Mouse (Mus musculus) ES-Bruce4 (cell line): ENCODE measurements around the gene Erich6. TPM values are rescaled to one million over a fixed set of nuclear protein-coding genes. Genes with fewer than 3 reads are reported as not detected.

ENCODE experiments used
- H3K27ac ChIP-seq: 2 replicates; pipeline ENCODE4 v1.5.1; 2012; ENCODE audit warnings: low read length, inconsistent platforms; ENCODE audit not compliant: insufficient read depth
- H3K27me3 ChIP-seq: 2 replicates; pipeline ENCODE4 v1.6.1; 2012; ENCODE audit warnings: mild to moderate bottlenecking, low read length, inconsistent platforms; ENCODE audit not compliant: control insufficient read depth, poor library complexity, insufficient read depth, severe bottlenecking
- H3K36me3 ChIP-seq: 2 replicates; pipeline ENCODE4 v1.6.1; 2012; ENCODE audit warnings: inconsistent platforms, mild to moderate bottlenecking, low read length, moderate library complexity; ENCODE audit not compliant: control insufficient read depth, poor library complexity, insufficient read depth, severe bottlenecking
- H3K4me1 ChIP-seq: one replicate; pipeline ENCODE4 v1.8.1; 2011; ENCODE audit warnings: low read length; ENCODE audit not compliant: control insufficient read depth, insufficient read depth
- H3K4me3 ChIP-seq: 2 replicates; pipeline ENCODE4 v1.5.1; 2011; ENCODE audit warnings: low read depth, mild to moderate bottlenecking, low read length
- H3K9ac ChIP-seq: 2 replicates; pipeline ENCODE4 v1.6.1; 2012; ENCODE audit warnings: low read depth, mild to moderate bottlenecking, inconsistent platforms; ENCODE audit not compliant: poor library complexity, severe bottlenecking
- H3K9me3 ChIP-seq: replicated peaks from 2 replicates; pipeline ENCODE4 v1.6.1; 2012; ENCODE audit warnings: mild to moderate bottlenecking, low read length, inconsistent platforms; ENCODE audit not compliant: control insufficient read depth, poor library complexity, insufficient read depth, severe bottlenecking
- CTCF ChIP-seq: IDR thresholded peaks from one replicate; pipeline ENCODE4 v1.8.1; 2011; ENCODE audit warnings: low read depth, low read length
- EP300 ChIP-seq: IDR thresholded peaks from 2 replicates; pipeline ENCODE4 v1.6.1; 2011; ENCODE audit warnings: low read depth, low read length; ENCODE audit not compliant: insufficient read depth
- POLR2A ChIP-seq: IDR thresholded peaks from one replicate; pipeline ENCODE4 v1.8.1; 2011; ENCODE audit warnings: low read length; ENCODE audit not compliant: insufficient read depth
- polyA plus RNA-seq: library from polyadenylated mRNA; stranded (reverse); fragments of >200 nt; gene quantifications from 2 replicates; pipeline ENCODE4 v1.2.4, GENCODE M21; 2011; ENCODE audit warnings: low read depth; ENCODE audit not compliant: missing spikeins, insufficient read depth, insufficient read length

The Erich6 gene
- polyA plus RNA-seq, 1 experiment: not detected

- no peak overlapping the region for H3K27ac ChIP-seq
- TF ChIP-seq EP300: no peak
- no peak for TF ChIP-seq CTCF
- no peak for TF ChIP-seq POLR2A
- no peak overlapping the region for H3K9ac ChIP-seq
- no peak overlapping the region for H3K4me3 ChIP-seq
- H3K27me3 ChIP-seq: no peaks in the 10 kb centered on the region
- H3K4me1 ChIP-seq: no peaks in the 10 kb centered on the region
- no peaks in the 10 kb centered on the region for H3K9me3 ChIP-seq
- peaks cover 26% of the 10 kb centered on the region for H3K36me3 ChIP-seq
Observed at GRCm38 (mm10) chr3:58582788-58583426, 54.1 kb downstream of the Erich6 start.

DNA sequence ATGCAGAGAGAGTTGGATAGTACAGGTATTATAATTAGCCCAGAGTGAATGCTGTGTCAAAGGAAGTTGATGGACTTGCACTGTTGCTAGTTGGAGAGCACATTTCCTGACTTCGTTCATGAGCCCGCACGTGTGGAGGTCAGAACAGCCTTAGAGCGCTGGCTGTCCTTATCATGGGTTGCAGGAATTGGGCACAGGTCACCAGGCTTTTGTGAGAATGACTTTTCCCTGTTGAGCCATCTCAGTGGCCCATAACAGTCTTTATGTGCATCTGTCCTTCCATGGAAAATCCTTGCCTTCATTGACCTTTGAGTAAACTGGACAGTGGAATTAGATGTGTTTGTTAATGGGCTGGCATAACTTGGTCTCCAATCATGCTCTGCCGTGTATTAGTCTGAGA, 54.7 kb downstream of the Erich6 start:
- Histone ChIP-seq H3K9ac (no peak overlapping the region), H3K36me3 (peaks cover 20% of the 10 kb centered on the region), H3K27ac (no peak overlapping the region), H3K27me3 (no peaks in the 10 kb centered on the region), H3K4me1 (no peaks in the 10 kb centered on the region), H3K4me3 (no peak overlapping the region), H3K9me3 (no peaks in the 10 kb centered on the region)
- TF ChIP-seq EP300: no peak
- TF ChIP-seq POLR2A: no peak
- no peak for TF ChIP-seq CTCF

- Histone ChIP-seq H3K4me1 (no peaks in the 10 kb centered on the region), H3K36me3 (peaks cover 15% of the 10 kb centered on the region), H3K9ac (peak overlapping the region; percentile 35; the same call in 1 of the 2 replicates), H3K4me3 (no peak overlapping the region), H3K27me3 (no peaks in the 10 kb centered on the region), H3K27ac (no peak overlapping the region), H3K9me3 (no peaks in the 10 kb centered on the region)
- TF ChIP-seq CTCF (no peak), EP300 (no peak), POLR2A (no peak)
Observed at GRCm38 (mm10) chr3:58581530-58581929, 55.5 kb downstream of the Erich6 start.

- no peak overlapping the region for H3K27ac ChIP-seq
- H3K9me3 ChIP-seq: no peaks in the 10 kb centered on the region
- peaks cover 10% of the 10 kb centered on the region for H3K36me3 ChIP-seq
- peak overlapping the region; percentile 99 for H3K9ac ChIP-seq
- TF ChIP-seq POLR2A: no peak
- TF ChIP-seq EP300: no peak
- no peak for TF ChIP-seq CTCF
- peak overlapping the region; percentile 24; the same call in 1 of the 2 replicates for H3K4me3 ChIP-seq
- no peaks in the 10 kb centered on the region for H3K4me1 ChIP-seq
- H3K27me3 ChIP-seq: no peaks in the 10 kb centered on the region
Observed at GRCm38 (mm10) chr3:58577506-58578050, 59.4 kb downstream of the Erich6 start.

GRCm38 (mm10) chr3:58577067-58577503, 59.9 kb downstream of the Erich6 start:
- Histone ChIP-seq H3K9me3 (no peaks in the 10 kb centered on the region), H3K27ac (peak overlapping the region; percentile 83; the same call in 1 of the 2 replicates), H3K9ac (peak overlapping the region; percentile 99), H3K4me3 (peak overlapping the region; percentile 83), H3K4me1 (no peaks in the 10 kb centered on the region), H3K27me3 (no peaks in the 10 kb centered on the region), H3K36me3 (peaks cover 10% of the 10 kb centered on the region)
- TF ChIP-seq EP300 (no peak), CTCF (no peak), POLR2A (no peak)
